Mouse (Mus musculus) midbrain, embryonic 11.5 days (tissue): ENCODE measurements around the gene Stk17b. TPM values are rescaled to one million over a fixed set of nuclear protein-coding genes. Genes with fewer than 3 reads are reported as not detected.

ENCODE experiments used
- ATAC-seq: fragments of 200-750 bp; cut with Nextera tagmentation; 2 replicates; pipeline ENCODE4 v1.8.0; 2017; ENCODE audit warnings: moderate TSS enrichment, moderate library complexity; ENCODE audit not compliant: low FRiP score
- DNase-seq: peaks from one replicate; pipeline ENCODE4 v3.0.0; 2015; ENCODE audit warnings: low spot score; ENCODE audit errors: missing footprints
- H3K27ac ChIP-seq: fragments of 300-500 bp; sonication (generic); 2 replicates; pipeline ENCODE4 v1.5.1; 2014; ENCODE audit warnings: low read depth, low read length
- H3K27me3 ChIP-seq: fragments of 300-500 bp; sonication (generic); 2 replicates; pipeline ENCODE4 v1.6.1; 2014; ENCODE audit warnings: mild to moderate bottlenecking, low read length, moderate library complexity, mixed read lengths; ENCODE audit not compliant: control insufficient read depth, insufficient read depth
- H3K36me3 ChIP-seq: fragments of 300-500 bp; sonication (generic); 2 replicates; pipeline ENCODE4 v1.6.1; 2014; ENCODE audit warnings: mild to moderate bottlenecking, low read length, moderate library complexity, mixed read lengths; ENCODE audit not compliant: control insufficient read depth, insufficient read depth
- H3K4me1 ChIP-seq: fragments of 300-500 bp; sonication (generic); 2 replicates; pipeline ENCODE4 v1.6.1; 2014; ENCODE audit warnings: low read length; ENCODE audit not compliant: control insufficient read depth, insufficient read depth
- H3K4me2 ChIP-seq: fragments of 300-500 bp; sonication (generic); 2 replicates; pipeline ENCODE4 v1.6.1; 2014; ENCODE audit warnings: mild to moderate bottlenecking, moderate library complexity
- H3K4me3 ChIP-seq: fragments of 300-500 bp; sonication (generic); 2 replicates; pipeline ENCODE4 v1.5.1; 2014; ENCODE audit warnings: low read depth, low read length
- H3K9ac ChIP-seq: fragments of 300-500 bp; sonication (generic); 2 replicates; pipeline ENCODE4 v1.6.1; 2014; ENCODE audit warnings: low read length
- H3K9me3 ChIP-seq: fragments of 300-500 bp; sonication (generic); 2 replicates; pipeline ENCODE4 v1.6.1; 2016; ENCODE audit warnings: low read length; ENCODE audit not compliant: control insufficient read depth
- WGBS: fragments of 180-500 bp; shearing (Covaris S2); extraction: QIAGEN DNeasy Blood & Tissue Kit; methylation state at CpG from one replicate; pipeline ENCODE4 v1.1.7; 2014; 5-methylcytosine and 5-hydroxymethylcytosine counted together
- polyA plus RNA-seq: library from polyadenylated mRNA; unstranded; fragments of >200 nt; fragmentation: Nextera tagmentation; extraction: Ambion mirVana; gene quantifications from 2 replicates; pipeline ENCODE4 v1.2.1, GENCODE M21; 2014

The Stk17b gene
- polyA plus RNA-seq, 1 experiment from 2014 or later: 10.0 TPM

GRCm38 (mm10) chr1:53816353-53816752, 31.3 kb upstream of the Stk17b start:
- H3K4me1 ChIP-seq: no peaks in the 10 kb centered on the region
- ATAC-seq (no peak), DNase-seq (no peak)
- no peaks in the 10 kb centered on the region for H3K27me3 ChIP-seq
- H3K27ac ChIP-seq: no peak overlapping the region
- H3K9me3 ChIP-seq: no peaks in the 10 kb centered on the region
- no peak overlapping the region for H3K4me3 ChIP-seq
- H3K9ac ChIP-seq: no peak overlapping the region
- WGBS: 91% methylated on average over 2 of the region's 2 CpGs
- no peak overlapping the region for H3K4me2 ChIP-seq
- no peaks in the 10 kb centered on the region for H3K36me3 ChIP-seq

GRCm38 (mm10) chr1:53814077-53814705, 29.2 kb upstream of the Stk17b start:
- no peak overlapping the region for H3K4me2 ChIP-seq
- no peaks in the 10 kb centered on the region for H3K4me1 ChIP-seq
- no peaks in the 10 kb centered on the region for H3K36me3 ChIP-seq
- no peaks in the 10 kb centered on the region for H3K27me3 ChIP-seq
- DNase-seq: no peak
- WGBS: 75% methylated on average over 2 of the region's 2 CpGs
- H3K27ac ChIP-seq: no peak overlapping the region
- no peak for ATAC-seq
- no peak overlapping the region for H3K4me3 ChIP-seq
- no peaks in the 10 kb centered on the region for H3K9me3 ChIP-seq
- H3K9ac ChIP-seq: no peak overlapping the region

- no peaks in the 10 kb centered on the region for H3K9me3 ChIP-seq
- no peak overlapping the region for H3K9ac ChIP-seq
- H3K27ac ChIP-seq: no peak overlapping the region
- 87% methylated on average over 4 of the region's 4 CpGs for WGBS
- H3K27me3 ChIP-seq: no peaks in the 10 kb centered on the region
- DNase-seq: no peak
- H3K36me3 ChIP-seq: no peaks in the 10 kb centered on the region
- H3K4me2 ChIP-seq: no peak overlapping the region
- ATAC-seq: no peak
- no peak overlapping the region for H3K4me3 ChIP-seq
- no peaks in the 10 kb centered on the region for H3K4me1 ChIP-seq
These were observed 26.9 kb upstream of the Stk17b start for GRCm38 (mm10) chr1:53811919-53812318.

- Histone ChIP-seq H3K27ac (no peak overlapping the region), H3K36me3 (no peaks in the 10 kb centered on the region), H3K4me2 (no peak overlapping the region), H3K4me3 (no peak overlapping the region), H3K4me1 (no peaks in the 10 kb centered on the region), H3K9ac (no peak overlapping the region), H3K9me3 (no peaks in the 10 kb centered on the region), H3K27me3 (no peaks in the 10 kb centered on the region)
- WGBS: 83% methylated on average over 2 of the region's 2 CpGs
- no peak for DNase-seq
- no peak for ATAC-seq
These were observed 23.2 kb upstream of the Stk17b start for GRCm38 (mm10) chr1:53808229-53808628.

- ATAC-seq (no peak), DNase-seq (no peak)
- no peaks in the 10 kb centered on the region for H3K4me1 ChIP-seq
- H3K9me3 ChIP-seq: no peaks in the 10 kb centered on the region
- H3K9ac ChIP-seq: no peak overlapping the region
- H3K36me3 ChIP-seq: no peaks in the 10 kb centered on the region
- WGBS: 75% methylated on average over 3 of the region's 3 CpGs
- no peak overlapping the region for H3K4me3 ChIP-seq
- H3K4me2 ChIP-seq: no peak overlapping the region
- H3K27me3 ChIP-seq: no peaks in the 10 kb centered on the region
- no peak overlapping the region for H3K27ac ChIP-seq
These were observed 12.8 kb upstream of the Stk17b start for GRCm38 (mm10) chr1:53797811-53798210.

- Histone ChIP-seq H3K27ac (no peak overlapping the region), H3K4me3 (no peak overlapping the region), H3K27me3 (no peaks in the 10 kb centered on the region), H3K4me1 (no peaks in the 10 kb centered on the region), H3K9me3 (no peaks in the 10 kb centered on the region), H3K4me2 (no peak overlapping the region), H3K36me3 (no peaks in the 10 kb centered on the region), H3K9ac (no peak overlapping the region)
- ATAC-seq: no peak
- 92% methylated on average over 5 of the region's 5 CpGs for whole genome bisulfite sequencing
- DNase-seq: no peak
These were observed 12.1 kb upstream of the Stk17b start for GRCm38 (mm10) chr1:53797074-53797473.

- Histone ChIP-seq H3K4me3 (no peak overlapping the region), H3K4me2 (no peak overlapping the region), H3K27ac (no peak overlapping the region), H3K36me3 (no peaks in the 10 kb centered on the region), H3K4me1 (no peaks in the 10 kb centered on the region), H3K9ac (no peak overlapping the region), H3K9me3 (no peaks in the 10 kb centered on the region), H3K27me3 (no peaks in the 10 kb centered on the region)
- ATAC-seq (no peak), DNase-seq (no peak)
- WGBS: 88% methylated on average over 6 of the region's 6 CpGs
These were observed 11.2 kb upstream of the Stk17b start for GRCm38 (mm10) chr1:53796271-53796670.

GRCm38 (mm10) chr1:53795591-53795990, 10.6 kb upstream of the Stk17b start:
- H3K4me2 ChIP-seq: no peak overlapping the region
- H3K4me1 ChIP-seq: no peaks in the 10 kb centered on the region
- WGBS: 80% methylated on average over 4 of the region's 4 CpGs
- ATAC-seq (no peak), DNase-seq (no peak)
- no peaks in the 10 kb centered on the region for H3K9me3 ChIP-seq
- H3K4me3 ChIP-seq: no peak overlapping the region
- H3K27me3 ChIP-seq: no peaks in the 10 kb centered on the region
- H3K36me3 ChIP-seq: no peaks in the 10 kb centered on the region
- no peak overlapping the region for H3K27ac ChIP-seq
- H3K9ac ChIP-seq: no peak overlapping the region

GRCm38 (mm10) chr1:53795081-53795480, 10.1 kb upstream of the Stk17b start:
- no peak overlapping the region for H3K4me3 ChIP-seq
- H3K27me3 ChIP-seq: no peaks in the 10 kb centered on the region
- H3K27ac ChIP-seq: no peak overlapping the region
- H3K4me1 ChIP-seq: no peaks in the 10 kb centered on the region
- DNase-seq: no peak
- 92% methylated on average over 5 of the region's 5 CpGs for WGBS
- H3K9me3 ChIP-seq: no peaks in the 10 kb centered on the region
- ATAC-seq: no peak
- no peak overlapping the region for H3K4me2 ChIP-seq
- H3K9ac ChIP-seq: no peak overlapping the region
- H3K36me3 ChIP-seq: no peaks in the 10 kb centered on the region
